Mouse (Mus musculus): Measurements from ENCODE around the gene Rpf2. TPM values are rescaled to one million over a fixed set of nuclear protein-coding genes. Genes with fewer than 3 reads are reported as not detected.
A peak's percentile ranks its signal among the peaks of the same experiment; 100 is the strongest.

Gene Rpf2
- total and polyA plus RNA-seq, 3 experiments: 92.8 to 122 TPM; not detected in 1

DNA sequence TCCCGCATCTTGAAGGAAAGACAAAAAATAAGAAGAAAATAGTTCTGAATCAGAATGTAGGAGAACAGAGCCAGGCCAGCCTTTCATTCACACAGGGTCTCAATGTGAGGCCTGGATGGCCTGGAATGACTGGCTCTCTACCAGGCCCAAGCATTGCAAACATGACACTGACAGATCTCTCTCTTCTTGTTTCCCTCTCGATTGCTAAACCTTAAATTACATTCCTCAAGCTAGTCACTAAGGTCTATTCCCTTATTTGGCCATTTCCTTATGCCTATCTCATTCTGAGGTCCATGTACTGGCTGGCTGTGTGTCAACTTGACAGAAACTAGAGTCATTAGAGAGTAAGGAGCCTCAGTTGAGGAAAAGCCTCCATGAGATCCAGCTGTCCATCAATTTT lies 66.8 kb downstream of the Rpf2 start:
- Histone ChIP-seq H3K27ac (ENCODE audit: control insufficient read depth, low read depth, low read length) (no peak overlapping the region), H3K4me3 (ENCODE audit: control insufficient read depth in 1 of 2, insufficient read depth in 1 of 2, low read depth in 2 of 2, low read length in 2 of 2) (no peak overlapping the region), H3K79me2 (ENCODE audit: control insufficient read depth, insufficient read depth, low read length, poor library complexity) (no peaks in the 10 kb centered on the region), H3K36me3 (ENCODE audit: control insufficient read depth in 1 of 2, insufficient read depth in 2 of 2, low read length in 2 of 2) (peaks cover 0 to 4% of the 10 kb centered on the region in 2 experiments; a peak in 2 of 4 replicates), H3K4me1 (ENCODE audit: control insufficient read depth in 1 of 2, insufficient read depth in 2 of 2, low read length in 2 of 2) (peaks cover 0 to 16% of the 10 kb centered on the region in 2 experiments; a peak in 3 of 4 replicates), H3K27me3 (ENCODE audit: control insufficient read depth in 1 of 2, insufficient read depth in 2 of 2, low read length in 2 of 2) (no peaks in the 10 kb centered on the region), H3K9me3 (replicated peaks; ENCODE audit: insufficient read depth, low read length) (no peaks in the 10 kb centered on the region), H3K9ac (ENCODE audit: control insufficient read depth, low read depth, low read length, poor library complexity, severe bottlenecking) (no peak overlapping the region)
- TF ChIP-seq TAL1 (IDR thresholded peaks at IDR 0.05; ENCODE audit: low read length): no peak
- no peak for TF ChIP-seq RCOR1 (IDR thresholded peaks at IDR 0.05; ENCODE audit: low read depth, low read length)
- TF ChIP-seq MAFK (IDR thresholded peaks at IDR 0.05; ENCODE audit: borderline replicate concordance, low read depth, low read length): no peak
- TF ChIP-seq TCF12 (IDR thresholded peaks at IDR 0.05; ENCODE audit: low read depth, low read length): no peak
- TF ChIP-seq MYC (IDR thresholded peaks at IDR 0.05; ENCODE audit: low read depth, low read length): no peak
- TF ChIP-seq KAT2A (conservative IDR thresholded peaks at IDR 0.05; ENCODE audit: low read depth, low read length): no peak
- TF ChIP-seq JUND (IDR thresholded peaks at IDR 0.05; ENCODE audit: low read depth, low read length): no peak
- no peak for TF ChIP-seq MAX (IDR thresholded peaks at IDR 0.05; ENCODE audit: low read length)
- TF ChIP-seq UBTF (IDR thresholded peaks at IDR 0.05; ENCODE audit: borderline replicate concordance, insufficient read depth, low read depth, low read length): no peak
- TF ChIP-seq POLR2AphosphoS5 (IDR thresholded peaks at IDR 0.05; ENCODE audit: borderline replicate concordance, low read depth, low read length): no peak
- no peak for TF ChIP-seq BHLHE40 (IDR thresholded peaks at IDR 0.05; ENCODE audit: borderline replicate concordance, low read depth, low read length)
- TF ChIP-seq MXI1 (IDR thresholded peaks at IDR 0.05; ENCODE audit: low read depth, low read length): no peak
- DNase-seq (ENCODE audit: low read depth, low spot score): peak; percentile 32

- no peaks in the 10 kb centered on the region for H3K9me3 ChIP-seq (replicated peaks; ENCODE audit: insufficient read depth, low read length)
- H3K4me1 ChIP-seq (ENCODE audit: control insufficient read depth in 1 of 2, insufficient read depth in 2 of 2, low read length in 2 of 2): peaks cover 2 to 16% of the 10 kb centered on the region in 2 experiments; a peak in 3 of 4 replicates
- H3K9ac ChIP-seq (ENCODE audit: control insufficient read depth, low read depth, low read length, poor library complexity, severe bottlenecking): no peak overlapping the region
- no peaks in the 10 kb centered on the region for H3K27me3 ChIP-seq (ENCODE audit: control insufficient read depth in 1 of 2, insufficient read depth in 2 of 2, low read length in 2 of 2)
- DNase-seq (ENCODE audit: low read depth, low spot score): peak; percentile 52
- no peaks in the 10 kb centered on the region for H3K79me2 ChIP-seq (ENCODE audit: control insufficient read depth, insufficient read depth, low read length, poor library complexity)
- no peak for TF ChIP-seq ZC3H11A (IDR thresholded peaks at IDR 0.05; ENCODE audit: low read depth, low read length)
- no peak for TF ChIP-seq ZKSCAN1 (IDR thresholded peaks at IDR 0.05; ENCODE audit: low read depth, low read length)
- no peak for TF ChIP-seq POLR2AphosphoS2 (IDR thresholded peaks at IDR 0.05; ENCODE audit: low read length)
- TF ChIP-seq SMC3 (IDR thresholded peaks at IDR 0.05; ENCODE audit: low read depth, low read length): peak; percentile 33; the same call in 1 of the 2 replicates
- no peak for TF ChIP-seq E2F4 (IDR thresholded peaks at IDR 0.05; ENCODE audit: borderline replicate concordance, low read depth, low read length)
- TF ChIP-seq RAD21 (IDR thresholded peaks at IDR 0.05; ENCODE audit: low read depth, low read length): peak; percentile 21; the same call in 1 of the 2 replicates
- no peak for TF ChIP-seq UBTF (IDR thresholded peaks at IDR 0.05; ENCODE audit: borderline replicate concordance, insufficient read depth, low read depth, low read length)
- TF ChIP-seq KAT2A (conservative IDR thresholded peaks at IDR 0.05; ENCODE audit: low read depth, low read length): no peak
- TF ChIP-seq MAZ (IDR thresholded peaks at IDR 0.05; ENCODE audit: low read depth, low read length): no peak
- TF ChIP-seq GABPA (IDR thresholded peaks at IDR 0.05; ENCODE audit: low read depth, low read length): no peak
- TF ChIP-seq CTCF (IDR thresholded peaks at IDR 0.05 in 2 of 3, conservative IDR thresholded peaks at IDR 0.05 in 1 of 3; ENCODE audit: control insufficient read depth in 1 of 3, insufficient read depth in 1 of 3, low read depth in 2 of 3, low read length in 3 of 3, poor library complexity in 1 of 3, severe bottlenecking in 1 of 3): peak in 2 of 3 experiments; percentile 12 to 48; a peak in 3 of 6 replicates
- no peak for TF ChIP-seq MAX (IDR thresholded peaks at IDR 0.05; ENCODE audit: low read length)
- TF ChIP-seq NRF1 (IDR thresholded peaks at IDR 0.05; ENCODE audit: insufficient read depth, low read depth, low read length, poor library complexity, severe bottlenecking): no peak
- no peak for TF ChIP-seq BHLHE40 (IDR thresholded peaks at IDR 0.05; ENCODE audit: borderline replicate concordance, low read depth, low read length)
- peaks cover 0 to 4% of the 10 kb centered on the region in 2 experiments; a peak in 2 of 4 replicates for H3K36me3 ChIP-seq (ENCODE audit: control insufficient read depth in 1 of 2, insufficient read depth in 2 of 2, low read length in 2 of 2)
- no peak overlapping the region for H3K4me3 ChIP-seq (ENCODE audit: control insufficient read depth in 1 of 2, insufficient read depth in 1 of 2, low read depth in 2 of 2, low read length in 2 of 2)
- H3K27ac ChIP-seq (ENCODE audit: control insufficient read depth, low read depth, low read length): no peak overlapping the region
Measured at GRCm38 (mm10) chr10:40179142-40179541, 67.7 kb downstream of the Rpf2 start.

Measured in MEL (cell line).